Mouse (Mus musculus): ENCODE results near the gene Gbe1.

GRCm38 (mm10) chr16:70522861-70523260, 209.1 kb downstream of the Gbe1 start:
- TF ChIP-seq POLR2A (IDR thresholded peaks at IDR 0.05; ENCODE audit: extremely low read depth, insufficient read depth, low read length) = no peak
- no peak for TF ChIP-seq CTCF (IDR thresholded peaks at IDR 0.05; ENCODE audit: extremely low read depth, insufficient read depth, low read length)
